Mouse (Mus musculus) intestine, embryonic 14.5 days (tissue): ENCODE data around the gene Rasal2. TPM values are rescaled to one million over a fixed set of nuclear protein-coding genes. Genes with fewer than 3 reads are reported as not detected.

Source experiments
- ATAC-seq: fragments of 200-750 bp; cut with Nextera tagmentation; replicated peaks from 2 replicates; pipeline ENCODE4 v1.8.0; 2017; ENCODE audit warnings: low read depth, moderate number of reproducible peaks, moderate TSS enrichment, moderate library complexity; ENCODE audit not compliant: low FRiP score, low TSS enrichment
- DNase-seq: peaks from one replicate; pipeline ENCODE4 v3.0.0-alpha.2; 2018; ENCODE audit warnings: low spot score
- H3K27ac ChIP-seq: fragments of 300-500 bp; sonication (generic); 2 replicates; pipeline ENCODE4 v1.5.1; 2014; ENCODE audit warnings: low read depth, mild to moderate bottlenecking, control low read depth
- H3K27me3 ChIP-seq: fragments of 300-500 bp; sonication (generic); replicated peaks from 2 replicates; pipeline ENCODE4 v1.6.1; 2014; ENCODE audit warnings: low read length, control low read depth; ENCODE audit not compliant: control insufficient read depth, insufficient read depth
- H3K36me3 ChIP-seq: fragments of 300-500 bp; sonication (generic); 2 replicates; pipeline ENCODE4 v1.6.1; 2014; ENCODE audit warnings: low read length, control low read depth; ENCODE audit not compliant: control insufficient read depth, insufficient read depth
- H3K4me1 ChIP-seq: fragments of 300-500 bp; sonication (generic); replicated peaks from 2 replicates; pipeline ENCODE4 v1.6.1; 2014; ENCODE audit warnings: low read length, control low read depth, mixed read lengths; ENCODE audit not compliant: control insufficient read depth, insufficient read depth
- H3K4me2 ChIP-seq: fragments of 300-500 bp; sonication (generic); 2 replicates; pipeline ENCODE4 v1.6.1; 2014; ENCODE audit warnings: low read length
- H3K4me3 ChIP-seq: fragments of 300-500 bp; sonication (generic); 2 replicates; pipeline ENCODE4 v1.5.1; 2014; ENCODE audit warnings: low read depth, low read length, control low read depth, mixed read lengths
- H3K9ac ChIP-seq: fragments of 300-500 bp; sonication (generic); 2 replicates; pipeline ENCODE4 v1.6.1; 2014; ENCODE audit warnings: mild to moderate bottlenecking, low read length
- H3K9me3 ChIP-seq: fragments of 300-500 bp; sonication (generic); 2 replicates; pipeline ENCODE4 v1.6.1; 2016; ENCODE audit warnings: low read length, control low read depth; ENCODE audit not compliant: control insufficient read depth
- WGBS: fragments of 180-500 bp; shearing (Covaris S2); extraction: QIAGEN DNeasy Blood & Tissue Kit; methylation state at CpG from one replicate; pipeline ENCODE4 v1.1.7; 2014; 5-methylcytosine and 5-hydroxymethylcytosine counted together
- polyA plus RNA-seq: library from polyadenylated mRNA; unstranded; fragments of >200 nt; fragmentation: Nextera tagmentation; extraction: Ambion mirVana; gene quantifications from 2 replicates; pipeline ENCODE4 v1.2.1, GENCODE M21; 2014

The Rasal2 gene
- polyA plus RNA-seq, 1 experiment from 2014 or later, result 8.3 TPM

GRCm38 (mm10) chr1:157144621-157145020 is 267.8 kb downstream of the Rasal2 start:
- Histone ChIP-seq H3K9ac (no peak overlapping the region), H3K4me2 (no peak overlapping the region), H3K4me1 (no peaks in the 10 kb centered on the region), H3K9me3 (no peaks in the 10 kb centered on the region), H3K27me3 (no peaks in the 10 kb centered on the region), H3K36me3 (no peaks in the 10 kb centered on the region), H3K4me3 (no peak overlapping the region), H3K27ac (no peak overlapping the region)
- WGBS, result 93% methylated on average over 3 of the region's 3 CpGs
- ATAC-seq, result no peak
- DNase-seq, result no peak

GRCm38 (mm10) chr1:157143326-157143932 is 269.0 kb downstream of the Rasal2 start:
- Histone ChIP-seq H3K27ac (no peak overlapping the region), H3K27me3 (no peaks in the 10 kb centered on the region)

GRCm38 (mm10) chr1:157141014-157141413 is 271.4 kb downstream of the Rasal2 start:
- Histone ChIP-seq H3K9me3 (no peaks in the 10 kb centered on the region), H3K27ac (no peak overlapping the region), H3K36me3 (no peaks in the 10 kb centered on the region), H3K9ac (no peak overlapping the region), H3K4me1 (no peaks in the 10 kb centered on the region), H3K4me3 (no peak overlapping the region), H3K4me2 (no peak overlapping the region), H3K27me3 (no peaks in the 10 kb centered on the region)
- 89% methylated on average over 3 of the region's 3 CpGs for WGBS
- no peak for DNase-seq
- no peak for ATAC-seq

More at GRCm38 (mm10) chr1:157143326-157143932, 269.0 kb downstream of the Rasal2 start:
- WGBS, result 24% methylated on average over 7 of the region's 7 CpGs
- H3K36me3 ChIP-seq, result no peaks in the 10 kb centered on the region
- no peaks in the 10 kb centered on the region for H3K9me3 ChIP-seq
- H3K4me1 ChIP-seq, result no peaks in the 10 kb centered on the region
- no peak overlapping the region for H3K4me2 ChIP-seq
- ATAC-seq (0 out of 2 replicates have a peak, but pooled peaks have one; percentile 36), DNase-seq (no peak)
- H3K4me3 ChIP-seq, result no peak overlapping the region
- no peak overlapping the region for H3K9ac ChIP-seq

GRCm38 (mm10) chr1:157137854-157138241 is 274.5 kb downstream of the Rasal2 start:
- ATAC-seq (no peak), DNase-seq (no peak)
- no peak overlapping the region for H3K9ac ChIP-seq
- whole genome bisulfite sequencing, result 85% methylated on average over 1 of the region's 1 CpGs
- no peaks in the 10 kb centered on the region for H3K9me3 ChIP-seq
- H3K27me3 ChIP-seq, result no peaks in the 10 kb centered on the region
- no peaks in the 10 kb centered on the region for H3K36me3 ChIP-seq
- H3K27ac ChIP-seq, result no peak overlapping the region
- H3K4me3 ChIP-seq, result no peak overlapping the region
- no peak overlapping the region for H3K4me2 ChIP-seq
- H3K4me1 ChIP-seq, result no peaks in the 10 kb centered on the region

- H3K27ac ChIP-seq, result no peak overlapping the region
- WGBS, result 88% methylated on average over 9 of the region's 9 CpGs
- no peak overlapping the region for H3K4me2 ChIP-seq
- no peak for ATAC-seq
- H3K27me3 ChIP-seq, result no peaks in the 10 kb centered on the region
- no peak overlapping the region for H3K9ac ChIP-seq
- no peaks in the 10 kb centered on the region for H3K9me3 ChIP-seq
- H3K4me3 ChIP-seq, result no peak overlapping the region
- H3K4me1 ChIP-seq, result no peaks in the 10 kb centered on the region
- DNase-seq, result no peak
- H3K36me3 ChIP-seq, result no peaks in the 10 kb centered on the region
Observed at GRCm38 (mm10) chr1:157137132-157137853, 275.1 kb downstream of the Rasal2 start.

- H3K9me3 ChIP-seq, result no peaks in the 10 kb centered on the region
- H3K9ac ChIP-seq, result no peak overlapping the region
- no peak overlapping the region for H3K4me2 ChIP-seq
- no peaks in the 10 kb centered on the region for H3K27me3 ChIP-seq
- H3K36me3 ChIP-seq, result no peaks in the 10 kb centered on the region
- DNase-seq (no peak), ATAC-seq (no peak)
- H3K27ac ChIP-seq, result no peak overlapping the region
- 90% methylated on average over 2 of the region's 2 CpGs for WGBS
- H3K4me1 ChIP-seq, result no peaks in the 10 kb centered on the region
- H3K4me3 ChIP-seq, result no peak overlapping the region
Observed at GRCm38 (mm10) chr1:157128219-157128618, 284.2 kb downstream of the Rasal2 start.

GRCm38 (mm10) chr1:157123836-157124235 is 288.6 kb downstream of the Rasal2 start:
- WGBS, result 50% methylated on average over 3 of the region's 3 CpGs

GRCm38 (mm10) chr1:157119168-157119567 is 293.2 kb downstream of the Rasal2 start:
- Histone ChIP-seq H3K9me3 (no peaks in the 10 kb centered on the region), H3K4me2 (no peak overlapping the region), H3K27me3 (no peaks in the 10 kb centered on the region), H3K4me1 (no peaks in the 10 kb centered on the region), H3K27ac (no peak overlapping the region), H3K9ac (no peak overlapping the region), H3K4me3 (no peak overlapping the region), H3K36me3 (no peaks in the 10 kb centered on the region)
- ATAC-seq (no peak), DNase-seq (no peak)
- WGBS, result 76% methylated on average over 6 of the region's 6 CpGs

More at GRCm38 (mm10) chr1:157123836-157124235, 288.6 kb downstream of the Rasal2 start:
- Histone ChIP-seq H3K4me1 (no peaks in the 10 kb centered on the region), H3K9me3 (no peaks in the 10 kb centered on the region), H3K9ac (no peak overlapping the region), H3K27me3 (no peaks in the 10 kb centered on the region), H3K4me2 (no peak overlapping the region), H3K4me3 (no peak overlapping the region), H3K36me3 (no peaks in the 10 kb centered on the region), H3K27ac (no peak overlapping the region)
- ATAC-seq (no peak), DNase-seq (peak; percentile 49)

GRCm38 (mm10) chr1:157117440-157117839 is 295.0 kb downstream of the Rasal2 start:
- Histone ChIP-seq H3K36me3 (no peaks in the 10 kb centered on the region), H3K9ac (no peak overlapping the region), H3K9me3 (no peaks in the 10 kb centered on the region), H3K27ac (no peak overlapping the region), H3K4me3 (no peak overlapping the region), H3K4me2 (no peak overlapping the region), H3K4me1 (no peaks in the 10 kb centered on the region), H3K27me3 (no peaks in the 10 kb centered on the region)
- WGBS, result 92% methylated on average over 3 of the region's 3 CpGs
- DNase-seq, result no peak
- no peak for ATAC-seq
